8 mouse cellular contexts compared by ENCODE assay signal in genomic region chr7:97079145-97079544, GRCm38 (mm10). TPM values are rescaled to one million over a fixed set of nuclear protein-coding genes. Genes with fewer than 3 reads are reported as not detected.
DNase-seq lines count a peak whose midpoint lies in the region; ATAC-seq and TF ChIP-seq lines count a peak whose summit lies in the region.

No protein-coding gene starts in this region.

- 0 out of 2 replicates have a peak, but pooled peaks cover 2% of the 10 kb centered on the region for H3K4me1 ChIP-seq in hindbrain, embryonic 11.5 days (replicated peaks; ENCODE audit: control insufficient read depth, insufficient read depth, low read length)
- peaks cover 15% of the 10 kb centered on the region for H3K4me1 ChIP-seq in hindbrain, embryonic 13.5 days (replicated peaks)
- no peaks in the 10 kb centered on the region for H3K4me1 ChIP-seq in ES-E14 (ENCODE audit: control insufficient read depth in 2 of 2, insufficient read depth in 2 of 2, low read length in 2 of 2, poor library complexity in 1 of 2)
- no peaks in the 10 kb centered on the region; the same call in 1 of the 2 replicates for H3K4me1 ChIP-seq in stomach, postnatal 0 days (replicated peaks; ENCODE audit: control insufficient read depth, insufficient read depth)

- intact Hi-C loops in left cerebral cortex, postnatal 4 days (cut with DNase I): no loop called here

- ATAC-seq in hindbrain, embryonic 11.5 days (ENCODE audit: low FRiP score): no peak
- ATAC-seq in hindbrain, embryonic 13.5 days (ENCODE audit: low FRiP score): no peak
- no peak for ATAC-seq in stomach, postnatal 0 days (ENCODE audit: low FRiP score, low TSS enrichment)

- DNase-seq in hindbrain, embryonic 11.5 days (ENCODE audit: low spot score): peak; percentile 62
- DNase-seq in ES-E14 (ENCODE audit: low read depth, low spot score): peak; percentile 20
- DNase-seq in embryo, embryonic 10 days (ENCODE audit: low spot score): peak; percentile 58
- peak; percentile 54 for DNase-seq in heart, postnatal 4 days
- peak; percentile 16 for DNase-seq in left cerebral cortex, postnatal 4 days
- no peak for DNase-seq in stomach, postnatal 0 days (ENCODE audit: low spot score)
- DNase-seq in thymus, postnatal 36 days: no peak

- TF ChIP-seq EP300 in stomach, postnatal 0 days (optimal IDR thresholded peaks at IDR 0.05): no peak

- in situ Hi-C loops in ES-E14 (cut with MboI; ENCODE audit: low sequenced_read_pairs in 2 of 2, unreplicated experiment in 2 of 2): no loop called here

- peak; percentile 72 for TF ChIP-seq CTCF in stomach, postnatal 0 days (IDR thresholded peaks at IDR 0.05; ENCODE audit: low read depth)

- no peaks in the 10 kb centered on the region for H3K36me3 ChIP-seq in hindbrain, embryonic 11.5 days (ENCODE audit: control insufficient read depth, insufficient read depth, low read length)
- no peaks in the 10 kb centered on the region for H3K36me3 ChIP-seq in hindbrain, embryonic 13.5 days
- no peaks in the 10 kb centered on the region for H3K36me3 ChIP-seq in ES-E14 (ENCODE audit: control insufficient read depth, insufficient read depth, low read length, poor library complexity, severe bottlenecking)
- no peaks in the 10 kb centered on the region for H3K36me3 ChIP-seq in stomach, postnatal 0 days (ENCODE audit: control insufficient read depth, insufficient read depth, low read length)

- H3K27ac ChIP-seq in hindbrain, embryonic 11.5 days (ENCODE audit: low read depth, low read length): no peak overlapping the region
- no peak overlapping the region; the same call in 1 of the 2 replicates for H3K27ac ChIP-seq in hindbrain, embryonic 13.5 days
- H3K27ac ChIP-seq in ES-E14 (ENCODE audit: insufficient read depth, low read depth, low read length, poor library complexity, severe bottlenecking): no peak overlapping the region
- no peak overlapping the region for H3K27ac ChIP-seq in stomach, postnatal 0 days (replicated peaks)

- H3K27me3 ChIP-seq in hindbrain, embryonic 11.5 days (ENCODE audit: control insufficient read depth, insufficient read depth, low read length): no peaks in the 10 kb centered on the region
- no peaks in the 10 kb centered on the region for H3K27me3 ChIP-seq in hindbrain, embryonic 13.5 days
- H3K27me3 ChIP-seq in stomach, postnatal 0 days (ENCODE audit: control insufficient read depth, insufficient read depth, low read length): no peaks in the 10 kb centered on the region

- no peaks in the 10 kb centered on the region for H3K9me3 ChIP-seq in hindbrain, embryonic 11.5 days (ENCODE audit: control insufficient read depth, low read length)
- H3K9me3 ChIP-seq in hindbrain, embryonic 13.5 days: no peaks in the 10 kb centered on the region
- no peaks in the 10 kb centered on the region for H3K9me3 ChIP-seq in ES-E14 (ENCODE audit: control insufficient read depth, insufficient read depth, low read depth, low read length)
- no peaks in the 10 kb centered on the region for H3K9me3 ChIP-seq in stomach, postnatal 0 days (ENCODE audit: control insufficient read depth, low read length)

- no peak overlapping the region for H3K4me2 ChIP-seq in hindbrain, embryonic 11.5 days (replicated peaks; ENCODE audit: low read depth, low read length)
- no peak overlapping the region for H3K4me2 ChIP-seq in hindbrain, embryonic 13.5 days
- H3K4me2 ChIP-seq in stomach, postnatal 0 days (replicated peaks; ENCODE audit: low read depth): no peak overlapping the region

- H3K4me3 ChIP-seq in hindbrain, embryonic 11.5 days (ENCODE audit: low read depth, low read length): no peak overlapping the region
- H3K4me3 ChIP-seq in hindbrain, embryonic 13.5 days: no peak overlapping the region
- H3K4me3 ChIP-seq in ES-E14 (ENCODE audit: insufficient read depth in 1 of 2, low read depth in 1 of 2, low read length in 2 of 2, poor library complexity in 1 of 2, severe bottlenecking in 1 of 2): no peak overlapping the region
- H3K4me3 ChIP-seq in stomach, postnatal 0 days (ENCODE audit: low read depth, low read length): no peak overlapping the region

- H3K9ac ChIP-seq in hindbrain, embryonic 11.5 days (ENCODE audit: low read depth, low read length): no peak overlapping the region
- no peak overlapping the region for H3K9ac ChIP-seq in hindbrain, embryonic 13.5 days
- no peak overlapping the region for H3K9ac ChIP-seq in ES-E14 (ENCODE audit: insufficient read depth, low read depth, low read length, poor library complexity, severe bottlenecking)
- no peak overlapping the region for H3K9ac ChIP-seq in stomach, postnatal 0 days (ENCODE audit: low read length)

- WGBS in hindbrain, embryonic 11.5 days: 20% methylated on average over 6 of the region's 6 CpGs
- WGBS in hindbrain, embryonic 13.5 days: 14% methylated on average over 6 of the region's 6 CpGs
- 18% methylated on average over 6 of the region's 6 CpGs for WGBS in stomach, postnatal 0 days

TF ChIP-seq in ES-E14, 5 proteins besides CTCF, POLR2A, EP300 and RAD21:
- TF ChIP-seq ZNF384 (IDR thresholded peaks at IDR 0.05; ENCODE audit: low read depth, low read length) (no peak), CHD2 (IDR thresholded peaks at IDR 0.05; ENCODE audit: low read depth, low read length) (no peak), HCFC1 (IDR thresholded peaks at IDR 0.05; ENCODE audit: borderline replicate concordance, insufficient read depth, low read length) (no peak), MAFK (IDR thresholded peaks at IDR 0.05; ENCODE audit: insufficient read depth, low read depth, low read length) (no peak), ZC3H11A (IDR thresholded peaks at IDR 0.05; ENCODE audit: borderline replicate concordance, low read depth, low read length) (no peak)

RNA-seq across cellular contexts. Expression of gene Gab2, which starts 2.2 kb away (rescaled TPM):
- 8.1 and 9.3 TPM in 2 replicates for polyA plus RNA-seq in hindbrain, embryonic 11.5 days (2014; fragmentation: Nextera tagmentation; extraction: Ambion mirVana)
- polyA plus RNA-seq in hindbrain, embryonic 13.5 days (2015; fragmentation: Nextera tagmentation; extraction: Ambion mirVana): 15.9 and 16.9 TPM in 2 replicates
- 0.53 and 1.1 TPM in 2 replicates for total RNA-seq in ES-E14 (2012; rRNA removed)
- total RNA-seq in heart, postnatal 4 days (2021): 10 to 100 TPM; 26.6 to 27.4 TPM
- total RNA-seq in left cerebral cortex, postnatal 4 days (2021): 10 to 100 TPM; 37.3 to 41.0 TPM
- 3.2 and 3.4 TPM in 2 replicates for polyA plus RNA-seq in stomach, postnatal 0 days (2015; fragmentation: Nextera tagmentation; extraction: Ambion mirVana)

Comparison
In these comparisons a context has a peak if more than half of its experiments do, and no peak if none do; other contexts are left out.
1. DNase-seq: peak in hindbrain, embryonic 11.5 days (single experiment), ES-E14 (single experiment), embryo, embryonic 10 days (single experiment), heart, postnatal 4 days (single experiment) and left cerebral cortex, postnatal 4 days (single experiment); none in stomach, postnatal 0 days (single experiment) and thymus, postnatal 36 days (0 of 2).
2. RNA of gene Gab2, which starts 2.2 kb away (total RNA-seq): 37.3 to 41.0 TPM in left cerebral cortex, postnatal 4 days and 26.6 to 27.4 TPM in heart, postnatal 4 days; 0.53 to 1.1 TPM in ES-E14; every median in the first group is over 10 times any median in the second.